Mouse (Mus musculus) megakaryocyte-erythroid progenitor cell, adult 5-6 weeks (primary cell): ENCODE measurements around the gene Thnsl1. TPM values are rescaled to one million over a fixed set of nuclear protein-coding genes. Genes with fewer than 3 reads are reported as not detected.

Experiments used
- ATAC-seq: replicated peaks from 2 replicates; pipeline ENCODE4 v1.8.0; 2016; ENCODE audit warnings: mild to moderate bottlenecking, inconsistent platforms; ENCODE audit not compliant: severe bottlenecking, poor library complexity, low FRiP score, low TSS enrichment
- total RNA-seq, 2 experiments: library from RNA; stranded (forward) in 1 of 2; stranded (reverse) in 1 of 2; fragments of 200-1000, 215-1000 nt in 1 of 2; fragments of >200 nt in 1 of 2; fragmentation: Nextera tagmentation in 1 of 2; gene quantifications; 2 replicates each; pipeline ENCODE4 v1.2.3; 2014 to 2017

Gene Thnsl1
- total RNA-seq (2014; fragmentation: Nextera tagmentation) (1.9 and 2.5 TPM in 2 replicates), total RNA-seq (2017) (2.0 and 3.5 TPM in 2 replicates)

GRCm38 (mm10) chr2:21204912-21205830, at the start of gene Thnsl1, which contains the start of gene Enkur:
Gene Thnsl1 (plus strand): TSS chr2:21205724.
Gene Enkur (minus strand): TSS chr2:21205365.
- peak; percentile 98 for ATAC-seq

- ATAC-seq: no peak
Observed at GRCm38 (mm10) chr2:21164296-21164695, 41.2 kb upstream of the Thnsl1 start.

- ATAC-seq: no peak
Observed at GRCm38 (mm10) chr2:21167916-21168315, 37.6 kb upstream of the Thnsl1 start.

- no peak for ATAC-seq
Observed at GRCm38 (mm10) chr2:21172797-21173196, 32.7 kb upstream of the Thnsl1 start.

GRCm38 (mm10) chr2:21179136-21179535, 26.4 kb upstream of the Thnsl1 start:
- no peak for ATAC-seq

- ATAC-seq: no peak
Observed at GRCm38 (mm10) chr2:21182811-21183210, 22.7 kb upstream of the Thnsl1 start.

- peak; percentile 85 for ATAC-seq
Observed at GRCm38 (mm10) chr2:21187576-21187975, 17.9 kb upstream of the Thnsl1 start.

GRCm38 (mm10) chr2:21188610-21189009, 16.9 kb upstream of the Thnsl1 start:
- no peak for ATAC-seq

- no peak for ATAC-seq
Observed at GRCm38 (mm10) chr2:21191232-21191631, 14.3 kb upstream of the Thnsl1 start.

- ATAC-seq: no peak
Observed at GRCm38 (mm10) chr2:21195233-21195632, 10.3 kb upstream of the Thnsl1 start.

- no peak for ATAC-seq
Observed at GRCm38 (mm10) chr2:21199051-21199450, 6.5 kb upstream of the Thnsl1 start.

GRCm38 (mm10) chr2:21202754-21203153, 2.8 kb upstream of the Thnsl1 start:
- ATAC-seq: 0 out of 2 replicates have a peak, but pooled peaks have one; percentile 32

GRCm38 (mm10) chr2:21205831-21206159, 271 bp downstream of the Thnsl1 start:
- peak; percentile 79 for ATAC-seq

- ATAC-seq: peak; percentile 1; the same call in 1 of the 2 replicates
Observed at GRCm38 (mm10) chr2:21206278-21206677, 754 bp downstream of the Thnsl1 start.

GRCm38 (mm10) chr2:21211361-21211760, 5.8 kb downstream of the Thnsl1 start:
- ATAC-seq: no peak

- ATAC-seq: no peak
Observed at GRCm38 (mm10) chr2:21214322-21214721, 8.8 kb downstream of the Thnsl1 start.

- ATAC-seq: no peak
Observed at GRCm38 (mm10) chr2:21215284-21215683, 9.8 kb downstream of the Thnsl1 start.

- ATAC-seq: no peak
Observed at GRCm38 (mm10) chr2:21222453-21223384, 17.2 kb downstream of the Thnsl1 start.

- ATAC-seq: no peak
Observed at GRCm38 (mm10) chr2:21230276-21230675, 24.8 kb downstream of the Thnsl1 start.

GRCm38 (mm10) chr2:21231147-21231546, 25.6 kb downstream of the Thnsl1 start:
- ATAC-seq: no peak
